Mouse (Mus musculus) heart, embryonic 13.5 days (tissue): Measurements from ENCODE around the gene Hk2. TPM values are rescaled to one million over a fixed set of nuclear protein-coding genes. Genes with fewer than 3 reads are reported as not detected.

Source experiments
- ATAC-seq: fragments of 200-750 bp; cut with Nextera tagmentation; 2 replicates; pipeline ENCODE4 v1.8.0; 2017; ENCODE audit warnings: moderate TSS enrichment; ENCODE audit not compliant: insufficient number of reproducible peaks, low FRiP score, low TSS enrichment; ENCODE audit errors: extremely low read depth
- H3K27ac ChIP-seq: fragments of 300-500 bp; sonication (generic); replicated peaks from 2 replicates; pipeline ENCODE4 v1.5.1; 2015; ENCODE audit warnings: moderate library complexity, mild to moderate bottlenecking, inconsistent platforms
- H3K27me3 ChIP-seq: fragments of 300-500 bp; sonication (generic); replicated peaks from 2 replicates; pipeline ENCODE4 v1.6.1; 2015; ENCODE audit warnings: mild to moderate bottlenecking, inconsistent platforms
- H3K36me3 ChIP-seq: fragments of 300-500 bp; sonication (generic); 2 replicates; pipeline ENCODE4 v1.6.1; 2015; ENCODE audit warnings: mild to moderate bottlenecking, inconsistent platforms
- H3K4me1 ChIP-seq: fragments of 300-500 bp; sonication (generic); 2 replicates; pipeline ENCODE4 v1.6.1; 2015; ENCODE audit warnings: inconsistent platforms
- H3K4me2 ChIP-seq: fragments of 300-500 bp; sonication (generic); 2 replicates; pipeline ENCODE4 v1.6.1; 2015; ENCODE audit warnings: inconsistent platforms, mild to moderate bottlenecking, moderate library complexity
- H3K4me3 ChIP-seq: fragments of 300-500 bp; sonication (generic); 2 replicates; pipeline ENCODE4 v1.5.1; 2015; ENCODE audit warnings: moderate library complexity, mild to moderate bottlenecking, inconsistent platforms
- H3K9ac ChIP-seq: fragments of 300-500 bp; sonication (generic); 2 replicates; pipeline ENCODE4 v1.6.1; 2015; ENCODE audit warnings: inconsistent platforms, mild to moderate bottlenecking, moderate library complexity
- H3K9me3 ChIP-seq: fragments of 300-500 bp; sonication (generic); 2 replicates; pipeline ENCODE4 v1.6.1; 2016; ENCODE audit warnings: inconsistent platforms
- WGBS: fragments of 180-500 bp; shearing (Covaris S2); methylation state at CpG from one replicate; pipeline ENCODE4 v1.1.7; 2015; ENCODE audit warnings: mixed read lengths; 5-methylcytosine and 5-hydroxymethylcytosine counted together
- polyA plus RNA-seq: library from polyadenylated mRNA; unstranded; fragments of >200 nt; fragmentation: Nextera tagmentation; extraction: Ambion mirVana; gene quantifications from 2 replicates; pipeline ENCODE4 v1.2.1, GENCODE M21; 2015

Hk2 gene
- polyA plus RNA-seq, 1 experiment from 2014 or later = 28.9 TPM

- Histone ChIP-seq H3K4me2 (peak overlapping the region; percentile 45; the same call in 1 of the 2 replicates), H3K36me3 (peaks cover 80% of the 10 kb centered on the region), H3K27ac (peak overlapping the region; percentile 53; the same call in 1 of the 2 replicates), H3K4me1 (peaks cover 11% of the 10 kb centered on the region), H3K4me3 (no peak overlapping the region), H3K9me3 (no peaks in the 10 kb centered on the region), H3K9ac (peak overlapping the region; percentile 74; the same call in 1 of the 2 replicates), H3K27me3 (no peaks in the 10 kb centered on the region)
- no peak for ATAC-seq
- 27% methylated on average over 6 of the region's 6 CpGs for WGBS
Observed at GRCm38 (mm10) chr6:82740269-82740668, 34.0 kb downstream of the Hk2 start.

- Histone ChIP-seq H3K9ac (no peak overlapping the region), H3K27me3 (no peaks in the 10 kb centered on the region), H3K4me3 (no peak overlapping the region), H3K9me3 (no peaks in the 10 kb centered on the region), H3K27ac (no peak overlapping the region), H3K36me3 (peaks cover 80% of the 10 kb centered on the region), H3K4me2 (no peak overlapping the region), H3K4me1 (peaks cover 11% of the 10 kb centered on the region)
- ATAC-seq = no peak
- 81% methylated on average over 27 of the region's 27 CpGs for WGBS
Observed at GRCm38 (mm10) chr6:82737634-82738540, 36.4 kb downstream of the Hk2 start.

GRCm38 (mm10) chr6:82736626-82737600 lies 37.3 kb downstream of the Hk2 start:
- no peak overlapping the region for H3K27ac ChIP-seq
- H3K4me2 ChIP-seq = no peak overlapping the region
- peaks cover 76% of the 10 kb centered on the region for H3K36me3 ChIP-seq
- H3K9ac ChIP-seq = peak overlapping the region; percentile 9; the same call in 1 of the 2 replicates
- no peak overlapping the region for H3K4me3 ChIP-seq
- WGBS = 80% methylated on average over 25 of the region's 25 CpGs
- no peak for ATAC-seq
- peaks cover 11% of the 10 kb centered on the region for H3K4me1 ChIP-seq
- no peaks in the 10 kb centered on the region for H3K9me3 ChIP-seq
- H3K27me3 ChIP-seq = no peaks in the 10 kb centered on the region

- Histone ChIP-seq H3K4me2 (no peak overlapping the region), H3K4me3 (no peak overlapping the region), H3K9ac (no peak overlapping the region), H3K36me3 (peaks cover 88% of the 10 kb centered on the region), H3K9me3 (no peaks in the 10 kb centered on the region), H3K27ac (no peak overlapping the region), H3K27me3 (no peaks in the 10 kb centered on the region), H3K4me1 (peaks cover 1% of the 10 kb centered on the region)
- ATAC-seq = no peak
- WGBS = 79% methylated on average over 7 of the region's 7 CpGs
Observed at GRCm38 (mm10) chr6:82735347-82735746, 38.9 kb downstream of the Hk2 start.

GRCm38 (mm10) chr6:82728635-82729034 lies 45.6 kb downstream of the Hk2 start:
- Histone ChIP-seq H3K4me1 (peaks cover 23% of the 10 kb centered on the region), H3K4me2 (no peak overlapping the region), H3K36me3 (peaks cover 87% of the 10 kb centered on the region), H3K9me3 (no peaks in the 10 kb centered on the region), H3K27me3 (no peaks in the 10 kb centered on the region), H3K27ac (0 out of 2 replicates have a peak overlapping the region, but pooled peaks have one; percentile 15), H3K4me3 (no peak overlapping the region), H3K9ac (no peak overlapping the region)
- 52% methylated on average over 21 of the region's 21 CpGs for WGBS
- no peak for ATAC-seq

- no peak overlapping the region for H3K9ac ChIP-seq
- H3K4me2 ChIP-seq = no peak overlapping the region
- H3K27ac ChIP-seq = no peak overlapping the region
- H3K9me3 ChIP-seq = no peaks in the 10 kb centered on the region
- peaks cover 80% of the 10 kb centered on the region for H3K36me3 ChIP-seq
- 82% methylated on average over 13 of the region's 13 CpGs for WGBS
- ATAC-seq = no peak
- H3K27me3 ChIP-seq = no peaks in the 10 kb centered on the region
- peaks cover 36% of the 10 kb centered on the region for H3K4me1 ChIP-seq
- no peak overlapping the region for H3K4me3 ChIP-seq
Observed at GRCm38 (mm10) chr6:82727206-82727605, 47.0 kb downstream of the Hk2 start.

- Histone ChIP-seq H3K9ac (peak overlapping the region; percentile 62), H3K4me1 (peaks cover 21% of the 10 kb centered on the region), H3K9me3 (no peaks in the 10 kb centered on the region), H3K36me3 (peaks cover 41% of the 10 kb centered on the region), H3K27ac (peak overlapping the region; percentile 91), H3K4me2 (0 out of 2 replicates have a peak overlapping the region, but pooled peaks have one; percentile 0), H3K4me3 (no peak overlapping the region), H3K27me3 (no peaks in the 10 kb centered on the region)
- WGBS = 28% methylated on average over 5 of the region's 5 CpGs
- ATAC-seq = peak; percentile 31; the same call in 1 of the 2 replicates
Observed at GRCm38 (mm10) chr6:82723321-82723720, 50.9 kb downstream of the Hk2 start.

- Histone ChIP-seq H3K4me3 (no peak overlapping the region), H3K36me3 (no peaks in the 10 kb centered on the region), H3K9me3 (no peaks in the 10 kb centered on the region), H3K27ac (no peak overlapping the region), H3K4me1 (no peaks in the 10 kb centered on the region), H3K27me3 (no peaks in the 10 kb centered on the region), H3K4me2 (no peak overlapping the region), H3K9ac (no peak overlapping the region)
- WGBS = 75% methylated on average over 4 of the region's 4 CpGs
- ATAC-seq = no peak
Observed at GRCm38 (mm10) chr6:82716126-82716525, 58.1 kb downstream of the Hk2 start.

- Histone ChIP-seq H3K36me3 (no peaks in the 10 kb centered on the region), H3K27me3 (no peaks in the 10 kb centered on the region), H3K9me3 (no peaks in the 10 kb centered on the region), H3K4me3 (no peak overlapping the region), H3K4me2 (no peak overlapping the region), H3K4me1 (no peaks in the 10 kb centered on the region), H3K9ac (no peak overlapping the region), H3K27ac (no peak overlapping the region)
- 84% methylated on average over 3 of the region's 3 CpGs for WGBS
- ATAC-seq = no peak
Observed at GRCm38 (mm10) chr6:82715653-82716052, 58.6 kb downstream of the Hk2 start.

GRCm38 (mm10) chr6:82715253-82715652 lies 59.0 kb downstream of the Hk2 start:
- Histone ChIP-seq H3K4me2 (no peak overlapping the region), H3K36me3 (no peaks in the 10 kb centered on the region), H3K27me3 (no peaks in the 10 kb centered on the region), H3K27ac (no peak overlapping the region), H3K9me3 (no peaks in the 10 kb centered on the region), H3K9ac (no peak overlapping the region), H3K4me3 (no peak overlapping the region), H3K4me1 (no peaks in the 10 kb centered on the region)
- no peak for ATAC-seq
- 87% methylated on average over 6 of the region's 6 CpGs for WGBS

GRCm38 (mm10) chr6:82714841-82715240 lies 59.4 kb downstream of the Hk2 start:
- WGBS = 85% methylated on average over 5 of the region's 5 CpGs
- Histone ChIP-seq H3K27me3 (no peaks in the 10 kb centered on the region), H3K4me2 (no peak overlapping the region), H3K27ac (no peak overlapping the region), H3K4me1 (no peaks in the 10 kb centered on the region), H3K4me3 (no peak overlapping the region), H3K9me3 (no peaks in the 10 kb centered on the region), H3K36me3 (no peaks in the 10 kb centered on the region), H3K9ac (no peak overlapping the region)
- ATAC-seq = no peak
